Mouse (Mus musculus) thymus, postnatal 4 days (tissue): ENCODE data around the gene Oas1c.

Source experiments
- DNase-seq: peaks from one replicate; pipeline ENCODE4 v3.0.0; 2021

The Oas1c gene

DNA sequence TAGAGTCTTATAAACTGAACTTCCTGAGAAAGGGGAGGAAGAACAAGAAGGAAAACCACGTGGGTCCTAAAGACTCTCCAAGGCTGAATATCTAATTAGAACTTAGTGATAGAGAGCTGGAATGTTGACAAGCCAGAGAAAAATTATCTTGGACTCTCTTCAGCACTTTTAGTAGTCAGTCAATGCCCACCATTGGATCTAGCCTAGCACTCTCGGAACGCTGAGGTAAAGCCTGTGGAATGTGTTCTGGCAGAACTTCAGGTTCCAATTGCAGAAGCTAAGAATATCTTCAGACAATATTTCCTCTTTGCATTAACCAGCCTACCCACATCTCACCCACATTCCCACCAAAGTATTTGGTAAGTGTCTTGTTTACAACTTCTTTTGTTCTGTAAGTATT lies 32.4 kb downstream of the Oas1c start:
- no peak for DNase-seq

DNA sequence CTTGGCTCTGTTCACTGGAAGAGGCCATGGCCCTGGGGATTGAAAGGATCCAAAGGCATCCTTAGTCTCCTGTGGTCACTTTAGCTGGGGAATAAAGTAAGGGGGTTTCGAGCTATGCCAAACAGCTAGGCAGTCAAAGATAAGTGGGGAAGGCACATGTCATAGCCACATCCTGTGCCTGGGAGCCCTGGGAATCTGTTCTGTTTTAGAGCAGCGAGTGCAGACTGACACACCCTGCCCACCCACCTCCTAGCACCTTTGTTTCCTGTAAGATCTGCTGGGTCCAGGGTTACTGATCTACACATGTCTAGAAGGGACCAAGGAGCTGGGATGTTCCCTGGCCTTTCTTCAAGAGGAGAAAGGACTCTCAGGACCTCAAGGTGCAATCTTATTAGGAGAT lies 33.4 kb downstream of the Oas1c start:
- DNase-seq: peak; percentile 29

DNA sequence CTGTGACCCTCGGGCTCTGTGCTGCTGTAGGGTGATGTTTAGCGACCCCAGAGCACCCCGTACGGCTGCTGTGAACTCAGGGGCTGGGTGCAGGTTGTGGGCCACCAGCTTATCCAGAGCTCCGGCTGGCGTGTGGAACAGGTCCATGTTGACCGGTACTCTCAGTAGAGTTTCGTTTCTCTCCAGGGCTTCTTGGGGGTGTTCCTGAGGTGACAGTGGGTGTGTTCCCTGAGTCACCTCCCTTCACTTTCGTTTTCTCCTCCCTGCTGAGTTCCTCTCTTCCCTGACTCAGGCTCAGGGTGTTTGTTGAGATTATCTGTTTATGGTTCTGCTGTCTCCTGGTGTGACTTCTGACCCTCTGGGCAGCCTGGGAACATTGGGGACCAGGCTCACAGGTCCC lies 34.8 kb downstream of the Oas1c start, which contains the start of gene Oas3:
Gene Oas3 (minus strand): TSS at position 184 of the 400 bp plus-strand sequence.
- no peak for DNase-seq

DNA sequence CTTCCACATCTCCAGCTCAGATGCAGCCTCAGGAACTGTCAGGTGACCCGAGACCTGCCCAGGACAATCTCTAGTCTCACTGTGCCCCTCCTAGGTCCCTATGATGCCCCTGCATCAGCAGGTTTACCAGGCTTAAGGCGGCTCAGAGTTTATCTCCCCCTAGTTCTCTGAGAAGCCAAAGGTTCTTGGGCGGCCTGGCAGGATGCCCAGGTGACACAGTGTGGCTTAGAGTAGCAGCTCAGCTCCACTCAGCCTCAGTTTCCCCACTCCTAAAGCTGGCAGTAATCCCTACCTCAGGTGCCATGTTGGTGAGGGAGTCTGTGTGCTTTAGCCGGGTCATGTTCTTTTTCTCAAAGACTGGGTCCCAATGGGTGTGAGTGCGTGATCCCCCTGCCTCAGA lies 35.5 kb downstream of the Oas1c start:
- no peak for DNase-seq

DNA sequence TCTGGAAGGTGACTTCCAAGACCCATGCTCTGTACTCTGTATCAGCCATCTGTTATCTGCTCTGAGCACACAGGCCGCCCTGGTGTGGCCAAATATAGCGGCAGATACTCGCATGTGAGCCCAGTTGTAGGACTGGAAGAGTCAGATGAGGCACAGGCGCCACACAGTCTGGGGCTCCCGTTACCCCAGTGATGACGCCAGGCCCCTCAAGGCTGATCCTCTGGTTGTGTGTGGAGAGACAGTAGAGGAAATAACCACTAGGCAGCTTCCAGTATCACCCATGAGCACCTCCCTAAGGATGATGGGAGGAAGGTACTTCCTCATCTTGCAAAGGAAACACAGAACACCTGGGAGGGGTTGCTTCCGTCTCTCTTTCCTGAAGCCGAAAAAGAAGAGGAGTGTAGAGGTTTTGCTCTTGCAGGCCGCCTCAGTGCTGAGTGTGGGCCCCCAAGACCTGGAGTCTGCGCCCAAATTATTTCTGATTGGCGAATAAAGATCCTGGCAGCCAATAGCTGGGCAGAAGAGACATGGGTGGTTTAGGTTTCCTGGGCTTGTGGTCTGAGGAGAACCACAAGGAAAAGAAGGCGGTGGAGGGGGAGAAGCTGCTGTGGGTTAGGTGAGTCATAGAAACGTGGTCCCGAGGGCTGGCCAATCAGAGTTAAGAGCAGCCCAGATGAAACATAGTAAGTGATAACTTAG lies 36.9 kb downstream of the Oas1c start:
- peak; percentile 60 for DNase-seq

DNA sequence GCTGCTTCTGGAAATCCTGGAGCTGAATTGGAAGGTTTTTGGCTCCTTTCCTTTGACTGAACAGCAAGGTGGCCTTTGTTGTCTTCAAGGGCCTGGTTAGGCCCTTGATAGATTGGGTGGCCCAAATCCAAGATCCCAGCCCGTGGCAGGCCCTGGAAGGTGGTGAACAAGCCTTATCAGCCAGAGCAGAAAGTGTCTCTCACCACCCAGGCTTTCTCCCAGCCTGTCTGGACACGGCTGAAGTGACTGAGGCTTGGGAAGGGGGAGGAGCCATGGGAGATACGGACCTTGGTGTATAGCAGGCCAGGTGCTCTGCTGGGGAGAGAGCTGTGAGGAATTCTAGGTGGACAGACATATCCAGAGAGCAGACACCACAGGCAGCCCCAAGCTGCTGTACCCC lies 42.9 kb downstream of the Oas1c start:
- DNase-seq: no peak

DNA sequence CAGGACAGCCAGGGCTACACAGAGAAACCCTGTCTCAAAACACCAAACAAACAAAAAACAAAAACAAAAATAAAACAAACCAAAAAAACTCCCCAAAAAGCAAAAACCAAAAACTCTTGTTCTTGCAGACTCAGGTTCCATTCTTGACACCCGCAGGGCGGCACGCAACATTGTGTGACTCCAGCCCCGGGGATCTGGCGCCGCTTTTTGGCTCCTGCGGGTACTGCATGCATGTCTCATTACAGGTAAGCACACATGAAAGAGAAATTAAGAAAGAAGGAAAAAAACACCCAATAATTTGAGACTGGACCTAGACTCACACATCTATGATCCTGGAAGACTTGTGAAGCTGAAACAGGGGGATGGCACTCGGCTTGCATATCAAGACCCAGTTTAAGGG lies 47.3 kb downstream of the Oas1c start:
- no peak for DNase-seq

DNA sequence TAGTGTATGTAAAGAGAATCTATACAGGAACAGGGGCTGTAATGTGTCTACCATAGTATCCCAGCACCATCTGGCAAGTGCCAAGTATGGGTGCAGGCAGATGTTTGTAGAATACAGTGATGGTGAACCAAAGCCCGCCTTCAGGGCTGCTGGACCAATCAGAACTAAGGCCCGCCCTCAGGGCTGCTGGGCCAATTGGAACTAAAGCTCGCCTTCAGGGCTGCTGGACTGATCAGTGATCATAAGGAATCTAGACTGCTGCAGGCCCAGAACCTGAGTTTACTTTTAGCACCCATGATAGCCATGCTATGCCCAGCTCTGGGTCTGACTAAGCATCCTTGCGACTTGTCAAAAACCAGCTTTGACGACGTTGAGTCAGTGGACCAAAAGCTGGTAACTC lies 50.4 kb downstream of the Oas1c start:
- no peak for DNase-seq

DNA sequence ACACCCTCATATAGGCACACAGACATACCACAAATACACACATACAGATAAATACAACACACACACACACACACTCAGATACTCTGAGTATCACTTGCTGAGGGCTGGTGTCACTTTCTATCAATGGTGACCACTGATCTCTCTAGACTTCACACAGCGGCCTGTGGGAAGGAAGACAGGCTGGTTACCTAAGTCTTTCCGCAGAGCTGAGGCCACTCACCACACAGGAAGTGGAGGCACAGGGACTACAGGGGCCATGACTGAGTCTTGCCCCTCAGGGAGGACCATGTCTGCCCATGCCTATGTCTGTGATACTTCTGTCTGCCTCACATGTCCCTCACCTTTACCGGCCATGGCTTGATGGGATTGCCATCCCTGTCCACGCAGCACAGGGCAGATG lies 58.1 kb downstream of the Oas1c start:
- DNase-seq: no peak

DNA sequence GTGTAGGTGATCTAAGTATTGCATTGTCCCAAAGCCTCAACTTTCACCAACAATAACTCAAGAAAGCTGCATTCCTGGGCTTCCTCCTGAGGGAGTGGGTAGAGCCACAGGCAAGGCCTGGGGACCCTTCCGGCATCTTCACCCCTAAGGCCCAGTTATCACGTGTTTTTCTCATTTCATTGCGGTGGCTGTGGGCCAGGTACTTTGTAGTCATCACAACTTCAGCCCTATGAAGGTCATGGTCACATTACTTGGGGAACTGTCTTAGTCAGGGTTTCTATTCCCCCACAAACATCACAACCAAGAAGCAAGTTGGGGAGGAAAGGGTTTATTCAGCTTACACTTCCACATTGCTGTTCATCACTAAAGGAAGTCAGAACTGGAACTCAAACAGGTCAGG lies 59.5 kb downstream of the Oas1c start:
- DNase-seq: no peak

DNA sequence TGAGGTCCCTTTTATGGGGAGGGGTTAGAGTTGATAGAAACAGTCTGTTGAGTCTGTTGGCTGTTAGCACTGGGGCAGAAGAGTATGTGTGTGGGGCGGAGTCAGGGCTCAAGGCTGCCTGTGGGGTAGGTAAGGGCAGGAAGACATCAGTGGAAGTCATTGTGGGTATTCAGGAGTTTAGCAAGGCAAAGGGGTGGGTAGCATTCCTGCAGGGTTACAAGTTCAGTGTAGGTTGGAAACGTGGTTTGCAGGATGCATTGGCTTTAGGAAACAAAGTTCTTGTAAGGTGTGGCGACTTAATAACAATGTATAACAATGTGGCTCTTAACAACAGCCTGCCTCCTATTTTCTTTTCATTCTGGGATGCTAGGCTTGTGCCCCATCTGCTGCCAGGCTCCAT lies 61.1 kb downstream of the Oas1c start:
- DNase-seq: no peak
